Mouse (Mus musculus) CH12F3 (cell line): Measurements from ENCODE around the gene Tbx4.

Experiments
- in situ Hi-C: fragments of 300-500 bp; cut with MboI; formaldehyde crosslinking; loops from 2 replicates; pipeline ENCODE4 v1.14.3; 2020; ENCODE audit warnings: low sequenced_read_pairs

Gene Tbx4

DNA sequence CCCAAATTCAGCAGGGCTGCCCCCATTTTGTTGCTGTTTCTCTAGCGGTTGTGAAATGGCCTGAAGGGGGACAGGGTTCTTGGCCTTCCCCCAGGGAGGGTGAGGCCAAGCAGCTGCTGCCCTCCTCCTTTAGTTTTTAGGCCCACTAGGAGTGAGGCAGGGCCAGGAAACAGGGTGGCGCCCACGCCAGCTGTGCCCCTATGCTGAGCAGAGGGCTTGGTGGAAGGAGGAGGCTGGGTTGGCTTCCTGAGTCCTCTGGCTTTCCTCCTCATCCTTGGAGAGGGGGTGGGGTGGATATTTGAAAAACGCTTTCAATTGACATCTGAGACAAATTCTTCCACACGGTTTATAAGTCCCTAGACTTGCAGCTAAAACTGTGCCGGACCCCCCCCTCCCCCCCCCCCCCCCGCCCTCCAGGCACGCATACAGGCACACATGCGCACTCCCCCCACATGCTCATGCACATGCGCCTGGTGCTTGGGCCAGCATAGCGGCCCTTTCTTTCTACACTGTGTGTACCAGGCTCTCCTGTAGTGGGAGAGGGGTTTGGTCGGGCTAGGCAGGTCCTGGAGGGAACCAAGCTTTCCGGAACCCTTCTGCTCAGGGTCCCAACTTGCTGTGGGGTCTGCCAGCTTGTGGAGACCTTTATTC is 10.2 kb downstream of the Tbx4 start:
- in situ Hi-C loops, result no loop called here

DNA sequence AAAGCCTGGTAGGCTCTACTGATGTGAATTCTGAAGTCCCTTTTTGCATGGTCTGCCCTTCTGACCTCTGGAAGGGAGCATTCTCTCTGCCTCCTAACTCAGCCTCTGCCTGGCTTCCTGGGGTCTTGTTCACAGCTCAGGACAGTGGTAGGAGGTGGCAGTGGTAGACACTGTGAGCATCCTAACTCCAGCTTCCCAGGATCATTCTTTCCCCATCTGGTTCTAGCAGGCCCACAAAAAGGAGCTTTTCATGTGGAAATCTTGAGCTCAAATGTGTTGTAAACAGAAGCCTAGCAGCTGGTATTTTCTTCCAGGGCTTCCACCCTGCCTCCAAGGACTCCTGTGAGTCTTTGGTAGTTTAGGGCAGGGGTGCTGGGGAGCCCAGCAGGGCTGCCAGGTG is 14.1 kb downstream of the Tbx4 start:
- in situ Hi-C loops, result no loop called here

DNA sequence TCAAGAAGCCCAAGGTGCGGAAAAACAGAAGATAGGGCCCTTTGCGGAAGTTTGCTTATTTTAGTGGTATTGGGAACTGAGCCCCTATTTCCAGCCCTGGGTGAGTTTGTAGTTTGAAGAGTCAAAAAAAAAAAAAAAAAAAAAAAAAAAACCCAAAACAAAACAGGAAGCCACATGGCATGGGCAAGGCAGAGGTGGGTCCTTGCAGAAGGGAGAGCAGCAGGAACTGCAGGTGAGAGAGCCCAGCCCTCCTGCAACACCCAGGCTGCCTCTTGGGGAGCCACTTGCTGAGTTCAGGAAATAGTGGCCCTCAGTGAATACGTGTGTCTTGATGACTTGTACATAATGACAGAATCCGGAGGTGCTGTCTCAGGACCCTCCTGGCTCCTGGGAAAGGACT is 23.3 kb downstream of the Tbx4 start:
- in situ Hi-C loops, result no loop called here

DNA sequence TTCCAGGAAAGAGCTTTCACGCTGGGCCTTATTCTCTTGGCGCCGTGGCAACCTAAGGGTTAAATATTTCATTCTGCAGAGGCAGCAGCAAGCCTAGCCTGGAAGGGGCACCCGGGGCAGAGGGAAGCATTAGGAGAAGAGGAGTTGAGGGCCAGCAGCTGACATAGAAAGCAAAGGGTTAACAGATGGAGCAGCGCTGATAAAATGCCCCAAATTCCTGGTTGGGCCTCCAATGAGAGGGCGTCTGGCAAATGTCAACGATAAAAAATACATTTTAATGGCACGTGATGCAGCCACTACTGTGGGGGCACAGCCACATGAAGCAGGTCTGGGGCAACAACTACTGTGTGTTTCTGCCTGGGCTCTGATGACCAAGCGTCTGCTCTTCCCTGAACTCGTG is 23.9 kb downstream of the Tbx4 start:
- in situ Hi-C loops, result no loop called here

DNA sequence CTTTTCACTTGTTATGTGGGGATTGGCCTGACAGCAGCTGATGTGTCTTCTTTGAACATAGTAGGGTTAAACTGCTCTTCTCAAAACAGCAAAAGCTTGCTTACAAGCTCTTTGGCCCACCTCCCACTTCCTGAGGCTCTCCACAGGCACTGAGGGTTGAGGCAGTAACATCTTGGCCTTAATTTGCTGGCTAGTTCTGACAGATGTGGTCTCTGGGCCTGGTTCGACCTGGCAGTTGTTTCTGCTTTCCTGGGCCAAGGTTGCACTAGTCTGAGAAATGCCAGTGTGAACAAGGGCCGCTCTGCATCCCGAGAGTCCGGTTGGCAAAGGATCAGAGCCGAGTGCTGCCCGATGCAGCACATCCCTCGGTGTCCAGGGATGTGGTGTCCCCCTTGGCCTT is 27.3 kb downstream of the Tbx4 start:
- in situ Hi-C loops, result no loop called here

DNA sequence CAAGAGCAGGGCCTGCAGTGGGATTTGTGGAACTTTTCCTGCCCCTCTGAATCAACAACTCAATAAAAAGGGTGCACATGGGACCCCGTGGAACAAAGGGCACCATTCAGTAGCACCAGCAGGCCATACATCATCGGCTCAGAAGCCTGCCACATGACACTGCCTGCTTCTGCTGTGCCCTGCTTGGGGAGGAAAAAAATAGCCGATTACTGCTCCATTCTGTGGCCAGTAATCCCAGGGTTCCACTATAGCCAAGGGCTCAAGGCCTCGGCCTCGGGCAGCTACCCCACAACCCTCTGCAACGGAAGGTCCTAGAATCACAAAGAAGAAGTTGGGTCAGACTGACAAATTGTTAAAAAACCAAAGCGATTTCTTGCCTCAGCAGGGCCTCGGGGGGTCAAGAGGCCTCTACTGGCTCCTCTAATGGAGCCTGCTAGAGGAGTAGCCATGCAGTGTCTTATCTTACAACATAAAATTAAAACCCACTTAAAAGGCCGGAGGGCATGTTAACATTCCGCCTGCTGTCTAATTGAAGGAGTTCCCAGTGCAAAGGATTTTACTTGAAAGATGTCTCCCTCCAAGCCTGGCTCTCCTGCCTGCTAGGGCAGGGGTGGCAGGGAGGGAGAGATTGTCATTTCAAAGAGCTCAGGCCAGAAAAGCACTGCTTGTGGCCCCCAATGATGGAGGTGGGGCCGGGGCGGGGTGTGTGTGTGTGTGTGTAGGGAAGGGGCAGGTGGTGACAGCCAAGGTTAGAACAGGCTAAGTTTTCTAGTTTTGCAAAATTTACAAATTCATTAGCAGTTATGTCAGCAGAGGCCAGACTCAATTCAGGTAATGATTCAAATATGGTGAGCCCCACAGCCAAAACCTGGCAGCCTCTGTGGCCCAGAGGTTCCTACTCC is 31.1 kb downstream of the Tbx4 start:
- in situ Hi-C loops, result no loop called here

DNA sequence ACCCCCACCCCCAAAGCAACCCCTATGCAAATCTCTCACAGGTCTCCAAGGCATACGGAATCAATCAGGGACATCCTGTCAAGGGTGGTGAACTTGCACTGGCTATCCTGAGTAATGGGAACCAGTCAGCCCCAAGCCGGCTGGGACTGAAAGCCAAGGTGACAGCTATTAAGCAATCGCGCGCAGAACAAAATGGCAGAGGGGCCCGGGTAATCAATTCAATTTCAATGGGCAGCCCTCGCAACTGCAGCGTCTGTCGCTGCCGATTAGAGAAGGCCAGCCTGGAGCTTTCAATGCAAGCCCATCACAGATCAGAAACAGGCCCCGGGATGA is 31.7 kb downstream of the Tbx4 start:
- in situ Hi-C loops, result no loop called here

DNA sequence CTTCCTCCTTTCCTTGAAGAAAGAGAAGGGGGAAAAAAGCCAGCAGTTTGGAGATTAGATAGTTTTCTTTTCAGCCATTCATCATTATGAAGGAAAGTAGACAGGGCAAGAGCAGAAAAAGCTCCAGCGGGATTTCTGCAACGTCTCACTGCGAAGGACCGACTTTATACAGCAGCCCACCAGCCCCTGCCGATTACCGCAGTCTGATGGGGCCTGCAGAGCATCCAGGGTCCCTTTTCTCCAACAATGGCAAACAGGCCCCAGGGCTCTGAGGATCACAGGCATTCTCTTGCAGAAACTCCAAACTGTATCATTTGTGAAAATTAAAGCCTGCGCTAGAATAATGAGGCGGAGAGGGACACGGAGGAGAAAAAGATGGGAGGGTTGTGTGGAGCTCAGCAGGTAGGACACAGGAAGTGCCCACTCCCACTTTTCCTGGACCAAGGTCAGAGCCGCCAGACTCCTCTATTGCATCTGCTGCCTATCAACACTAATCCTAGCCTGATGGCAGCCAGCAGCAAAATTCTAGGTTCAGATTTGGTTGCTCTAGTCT is 32.2 kb downstream of the Tbx4 start:
- in situ Hi-C loops, result no loop called here

DNA sequence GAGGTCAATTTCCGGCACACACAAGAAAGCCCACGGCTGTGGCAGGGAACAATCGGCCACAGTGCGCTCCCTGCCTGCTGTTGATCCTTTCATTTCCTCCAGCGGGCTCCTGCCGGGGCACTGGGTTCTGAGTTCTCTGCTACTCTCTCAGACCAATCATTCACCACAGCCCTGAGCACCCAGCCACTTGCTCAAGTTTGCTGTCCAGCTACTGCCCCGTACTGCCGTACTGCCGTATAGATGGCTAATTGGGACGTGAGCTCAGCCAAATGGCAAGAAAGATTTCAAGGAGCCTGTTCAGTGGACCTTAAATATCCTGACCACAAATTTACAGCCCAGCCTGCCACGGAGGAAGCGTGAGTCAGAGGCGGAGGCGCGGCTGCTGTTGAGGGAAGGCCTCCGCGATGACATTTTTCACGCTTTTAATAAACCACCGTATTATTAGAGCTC is 39.1 kb downstream of the Tbx4 start:
- in situ Hi-C loops, result no loop called here

DNA sequence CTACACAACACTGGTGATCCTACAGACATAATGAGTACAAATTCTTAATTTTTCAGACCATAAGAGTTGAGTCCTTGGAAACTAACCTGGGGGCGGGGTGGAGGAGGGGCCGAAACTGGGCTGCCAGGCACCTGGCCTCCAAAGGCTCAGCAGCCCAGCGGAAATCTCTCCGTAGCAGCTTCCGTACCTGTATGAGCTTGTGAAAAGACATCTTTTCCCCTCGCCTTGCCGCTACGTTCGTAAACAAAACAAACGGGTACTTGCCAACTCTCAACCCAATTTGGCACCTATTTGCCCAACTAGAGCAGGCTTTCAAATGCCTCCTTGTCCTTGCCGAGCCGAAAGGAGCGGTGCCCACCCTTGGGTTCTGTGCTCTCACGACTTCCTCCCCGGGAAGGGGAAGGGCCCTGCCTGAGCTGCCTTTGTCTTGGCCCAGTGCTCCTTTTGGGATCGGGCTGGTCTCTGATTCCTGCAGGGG is 40.1 kb downstream of the Tbx4 start:
- in situ Hi-C loops, result no loop called here

DNA sequence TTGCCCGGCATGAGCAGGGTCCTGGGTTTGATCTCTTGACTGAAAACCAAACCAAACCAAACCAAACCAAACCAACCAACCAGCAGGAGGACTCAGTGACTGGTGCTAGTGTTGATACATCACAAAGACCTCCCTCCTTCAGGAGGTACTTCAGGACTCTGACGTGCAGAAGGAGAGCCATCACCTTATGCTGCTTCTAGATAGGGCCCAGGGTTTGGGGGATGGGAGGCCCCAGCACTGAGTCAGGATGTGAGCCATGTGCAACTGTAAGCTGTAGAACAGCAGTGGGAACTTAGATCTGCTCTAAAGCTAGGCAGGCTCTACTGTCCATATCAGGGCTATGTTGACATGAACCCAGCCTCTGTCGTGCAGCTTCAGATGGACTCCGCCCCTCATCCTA is 41.9 kb downstream of the Tbx4 start:
- in situ Hi-C loops, result no loop called here

DNA sequence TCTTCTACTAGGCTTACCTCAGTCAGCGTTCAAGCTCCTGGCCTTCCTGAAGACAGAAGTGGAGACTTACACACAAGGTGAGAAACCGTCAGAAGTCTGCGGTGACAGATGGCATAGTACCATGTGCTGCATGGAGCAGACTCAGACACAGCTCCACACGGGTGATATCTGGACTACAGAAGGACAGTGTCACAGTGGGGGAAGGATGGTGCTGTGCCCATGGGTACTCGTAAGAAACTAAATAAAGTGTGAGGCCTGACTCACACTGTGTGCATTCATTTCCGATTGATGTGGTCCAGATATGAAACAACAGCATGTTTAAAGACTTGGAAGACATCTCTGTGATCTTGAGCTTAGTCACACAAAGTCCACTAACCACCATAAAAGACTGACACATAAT is 43.4 kb downstream of the Tbx4 start:
- in situ Hi-C loops, result no loop called here

DNA sequence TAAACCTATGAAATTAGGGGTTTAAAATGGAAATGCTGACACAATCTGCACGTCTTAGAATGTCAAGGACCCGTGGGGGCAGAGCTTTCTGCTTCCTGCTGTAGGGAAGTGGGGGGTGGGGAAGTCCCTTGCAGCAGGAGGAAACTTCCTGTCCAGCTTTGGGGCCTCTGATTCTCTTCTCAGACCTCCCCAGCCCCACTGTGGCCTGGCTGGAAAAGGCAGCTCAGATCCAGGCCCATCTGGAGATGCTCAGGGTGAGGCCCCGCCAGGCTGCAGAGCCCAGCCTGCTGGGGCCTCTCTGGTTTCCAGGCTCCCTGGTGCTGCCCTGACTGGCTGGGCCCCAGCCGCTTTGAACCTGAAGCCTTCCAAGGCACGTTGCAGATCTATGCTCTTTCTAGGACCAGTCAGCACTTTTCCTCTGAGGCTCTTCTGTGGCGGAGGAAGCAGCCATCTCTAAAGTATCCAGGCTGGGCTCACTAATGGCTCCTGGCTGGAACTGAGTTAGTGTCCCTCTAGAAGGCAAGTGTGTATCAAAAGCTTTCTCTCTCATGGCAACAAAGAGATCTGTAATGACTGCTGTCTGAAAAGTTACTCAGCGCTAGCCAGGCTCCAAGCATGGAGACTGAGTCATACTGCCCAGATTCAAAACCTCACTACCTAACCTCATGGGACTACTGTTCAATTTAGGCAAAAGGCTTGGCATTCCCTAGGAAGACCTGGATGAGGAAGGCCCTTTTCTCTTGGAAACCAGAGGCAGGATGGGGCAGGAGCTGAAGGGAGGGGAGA is 55.8 kb downstream of the Tbx4 start:
- in situ Hi-C loops, result no loop called here

DNA sequence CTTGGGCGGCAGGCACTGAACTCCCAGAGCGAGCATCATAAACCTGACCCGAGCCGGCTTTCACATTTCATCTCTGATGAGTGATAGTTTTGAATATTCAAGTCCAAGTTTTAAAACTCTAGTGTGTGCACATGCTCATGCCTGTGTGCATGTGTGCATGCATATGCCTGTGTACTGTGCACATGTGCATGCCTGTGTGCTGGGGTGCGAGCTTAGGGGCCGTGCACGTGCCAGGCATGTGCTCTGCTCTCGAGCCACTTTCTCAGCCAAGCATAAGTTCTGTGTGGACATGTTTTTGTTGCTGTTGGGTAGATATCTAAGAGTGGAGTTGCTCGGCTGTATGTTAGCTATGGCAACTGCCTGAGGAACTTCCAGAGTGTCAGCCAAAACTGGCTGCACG is 62.5 kb downstream of the Tbx4 start:
- in situ Hi-C loops, result no loop called here

DNA sequence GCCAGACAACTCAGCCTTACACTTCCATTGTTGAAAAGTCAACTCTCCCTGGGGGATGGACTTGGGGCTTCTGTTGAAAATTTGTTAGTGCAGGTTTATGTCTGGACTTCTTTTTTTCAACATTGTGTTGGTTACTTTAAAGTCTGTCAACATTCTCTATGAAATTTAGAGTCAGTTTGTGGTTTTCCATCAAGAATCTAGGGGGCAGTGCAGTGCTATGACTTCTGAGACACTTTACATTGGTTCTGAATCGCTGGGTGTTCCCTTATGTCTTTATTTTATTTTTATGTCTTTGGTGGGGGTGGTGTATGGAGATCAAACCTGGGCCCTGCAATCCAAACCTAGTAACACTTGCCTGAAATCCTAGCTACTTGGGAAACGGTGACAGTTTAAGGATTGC is 63.5 kb downstream of the Tbx4 start:
- in situ Hi-C loops, result no loop called here

DNA sequence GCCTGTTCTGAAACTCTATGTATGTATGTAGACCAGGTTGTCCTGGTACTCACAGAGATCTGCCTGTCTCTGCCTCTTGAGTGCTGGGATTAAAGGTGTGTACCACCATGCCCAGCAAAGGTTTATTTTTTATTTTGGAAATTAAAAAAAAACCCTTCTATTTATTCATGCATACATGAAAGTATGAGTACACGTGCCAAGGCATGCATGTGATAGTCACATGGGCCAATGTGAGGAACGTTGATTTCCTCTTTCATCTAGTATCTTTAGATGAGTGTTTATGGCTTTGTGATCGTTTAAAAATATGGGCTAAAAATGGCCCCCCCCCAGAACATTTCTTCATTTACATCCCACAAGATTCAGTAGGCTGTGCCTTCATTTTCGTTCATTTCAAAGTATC is 66.3 kb downstream of the Tbx4 start:
- in situ Hi-C loops, result no loop called here

DNA sequence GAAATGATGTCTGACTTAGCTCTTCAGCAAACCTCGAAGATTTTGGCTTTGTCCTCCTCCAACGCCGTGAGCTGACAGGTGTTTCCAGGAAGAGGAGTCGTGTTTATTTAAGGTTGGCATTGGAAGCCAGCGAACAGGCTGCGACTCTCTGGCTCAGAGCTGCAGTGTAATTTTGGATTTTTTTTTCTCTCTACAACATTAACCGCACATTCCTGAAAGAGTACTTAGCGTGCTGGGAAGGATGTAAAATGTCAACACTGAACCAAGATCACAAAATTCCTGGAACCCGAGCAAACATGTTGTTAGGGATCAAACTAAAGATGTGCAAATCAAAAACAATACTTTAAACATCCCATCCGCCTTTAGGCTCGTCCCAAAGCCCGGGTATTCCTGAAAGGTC is 69.4 kb downstream of the Tbx4 start:
- in situ Hi-C loops, result no loop called here

DNA sequence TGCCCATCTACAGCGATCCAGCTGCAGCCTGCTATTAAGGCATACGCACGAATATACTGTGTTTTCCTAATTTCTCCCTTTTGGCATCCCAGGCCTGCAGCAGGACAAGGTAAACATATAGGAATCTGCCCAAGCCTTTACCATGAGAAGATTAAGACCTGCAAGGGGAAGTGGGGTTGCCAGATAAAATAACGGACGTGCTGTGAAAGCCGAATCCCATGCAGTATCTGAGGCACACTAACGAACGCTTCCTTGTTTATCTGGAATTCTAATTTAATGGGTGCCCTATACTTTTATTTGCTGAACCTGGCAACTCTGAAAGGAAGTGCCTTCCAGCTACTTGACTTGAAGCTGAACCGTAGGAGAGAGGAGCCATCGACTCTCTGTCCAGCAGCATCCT is 70.2 kb downstream of the Tbx4 start:
- in situ Hi-C loops, result no loop called here

DNA sequence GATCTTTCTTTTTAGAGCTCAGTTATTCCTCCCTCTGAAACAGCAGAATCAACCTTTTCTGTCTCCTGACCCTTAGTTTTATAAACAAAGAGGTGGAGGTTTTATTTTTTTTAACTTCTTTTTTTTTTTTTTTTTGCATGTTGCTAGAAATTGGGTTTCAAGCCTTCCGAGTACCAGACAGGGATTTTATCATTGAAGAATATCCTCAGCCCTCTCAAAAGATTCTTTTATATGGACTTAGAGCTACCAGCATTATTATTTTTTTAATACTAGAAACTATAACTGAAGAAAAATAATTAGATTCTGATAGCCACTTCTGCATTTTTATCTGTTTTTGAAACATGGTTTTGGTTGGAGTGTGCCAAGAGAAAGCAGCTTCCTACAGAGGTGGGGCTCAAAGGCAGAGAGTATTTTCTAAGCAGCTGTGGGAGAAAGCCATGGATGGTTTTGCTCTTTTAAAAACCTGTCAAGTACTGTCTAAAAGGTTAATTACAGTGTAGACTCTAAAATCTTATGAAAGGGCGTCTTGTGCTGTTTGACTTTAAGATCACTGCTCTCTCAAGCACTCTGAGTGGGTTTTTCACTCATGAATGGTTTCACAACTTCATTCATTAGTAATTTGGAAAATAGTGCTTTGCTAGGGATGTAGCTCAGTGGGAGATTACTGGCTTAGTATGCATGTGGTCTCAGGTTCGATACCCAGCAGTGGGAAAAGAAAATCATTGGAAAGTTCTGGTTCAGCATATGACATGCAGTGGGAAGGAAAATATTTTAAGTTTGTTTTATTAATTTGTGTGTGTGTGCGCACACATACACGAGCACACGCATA is 70.9 kb downstream of the Tbx4 start:
- in situ Hi-C loops, result no loop called here

DNA sequence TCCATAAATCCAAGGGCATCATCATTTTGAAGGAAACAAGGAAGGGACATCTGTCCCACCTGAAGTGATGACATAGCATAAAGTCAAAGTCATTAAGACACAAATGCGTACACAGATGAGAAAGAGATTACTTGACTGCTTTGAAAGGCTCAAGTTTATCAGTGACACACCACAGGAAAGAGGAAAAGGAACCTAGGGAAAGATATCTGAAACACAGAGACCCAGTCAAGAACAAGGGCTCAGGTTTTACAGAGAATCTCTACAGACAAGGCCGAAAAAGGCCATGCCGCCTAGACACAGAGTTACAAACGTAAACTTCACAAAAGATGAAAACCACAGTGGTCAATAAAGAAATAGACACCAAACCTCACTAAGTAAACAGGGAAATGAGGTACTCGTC is 73.6 kb downstream of the Tbx4 start:
- in situ Hi-C loops, result no loop called here

DNA sequence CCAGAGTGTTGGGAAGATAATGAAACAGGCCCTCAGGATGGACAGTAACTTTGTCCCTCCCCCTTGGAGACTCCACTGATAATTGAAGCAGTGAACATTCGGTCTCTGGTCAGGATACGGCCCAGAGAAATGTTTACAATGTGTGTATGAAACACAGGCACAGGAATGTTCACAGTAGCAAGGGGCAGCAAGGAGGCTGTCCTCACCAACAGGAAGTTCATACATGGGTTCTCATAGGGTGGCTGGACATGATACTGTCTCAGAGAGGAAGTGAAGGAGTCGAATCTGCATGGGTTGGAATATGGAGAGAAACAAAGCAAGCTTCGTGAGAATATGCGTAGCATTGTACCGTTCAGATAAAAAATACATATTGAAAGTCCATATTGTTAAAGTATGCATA is 74.1 kb downstream of the Tbx4 start:
- in situ Hi-C loops, result no loop called here
